Mouse (Mus musculus): ENCODE results near the gene Uspl1. TPM values are rescaled to one million over a fixed set of nuclear protein-coding genes. Genes with fewer than 3 reads are reported as not detected.
A peak's percentile ranks its signal among the peaks of the same experiment; 100 is the strongest.

Gene Uspl1
- total RNA-seq, 2 experiments from 2014 or later, result 22.0 to 23.9 TPM

DNA sequence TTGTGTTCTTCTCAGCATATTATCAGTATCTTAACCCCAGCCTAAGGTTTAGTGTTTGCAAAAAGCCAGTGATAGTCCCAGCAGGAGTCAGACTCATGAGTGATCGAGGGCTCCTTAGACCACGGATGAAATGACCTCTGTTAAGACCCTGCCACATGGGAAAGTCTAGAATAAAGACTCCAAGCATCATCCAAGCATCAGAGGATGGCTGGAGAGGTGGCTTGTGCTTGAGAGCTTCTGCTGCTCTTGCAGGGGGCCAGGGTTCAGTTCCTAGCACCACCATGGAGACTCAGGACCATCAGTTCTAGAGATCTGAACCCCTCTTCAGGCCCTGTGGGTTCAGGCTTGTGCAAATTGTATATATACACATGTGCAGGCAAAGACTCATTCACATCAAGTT is 16.1 kb upstream of the Uspl1 start:
- DNase-seq, result no peak

DNA sequence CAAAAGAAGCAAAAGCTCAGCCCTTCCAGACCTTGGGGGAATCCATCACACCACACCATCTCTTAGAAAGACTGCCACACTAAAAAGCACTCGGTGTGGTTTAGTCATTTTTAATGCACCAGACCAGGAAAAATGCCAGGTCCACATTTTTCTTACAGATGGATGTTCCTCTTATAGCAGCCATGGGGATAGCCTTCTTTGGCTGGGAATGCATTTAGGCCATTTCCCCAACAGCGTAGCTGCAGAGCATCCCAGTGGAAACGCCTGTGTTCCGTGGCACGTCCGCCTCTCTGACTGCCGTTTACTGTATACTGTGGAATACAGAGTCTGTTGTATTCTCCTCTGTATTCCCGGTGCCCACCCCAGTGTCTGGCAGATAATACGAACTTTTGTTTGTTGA is 15.3 kb upstream of the Uspl1 start:
- no peak for DNase-seq

DNA sequence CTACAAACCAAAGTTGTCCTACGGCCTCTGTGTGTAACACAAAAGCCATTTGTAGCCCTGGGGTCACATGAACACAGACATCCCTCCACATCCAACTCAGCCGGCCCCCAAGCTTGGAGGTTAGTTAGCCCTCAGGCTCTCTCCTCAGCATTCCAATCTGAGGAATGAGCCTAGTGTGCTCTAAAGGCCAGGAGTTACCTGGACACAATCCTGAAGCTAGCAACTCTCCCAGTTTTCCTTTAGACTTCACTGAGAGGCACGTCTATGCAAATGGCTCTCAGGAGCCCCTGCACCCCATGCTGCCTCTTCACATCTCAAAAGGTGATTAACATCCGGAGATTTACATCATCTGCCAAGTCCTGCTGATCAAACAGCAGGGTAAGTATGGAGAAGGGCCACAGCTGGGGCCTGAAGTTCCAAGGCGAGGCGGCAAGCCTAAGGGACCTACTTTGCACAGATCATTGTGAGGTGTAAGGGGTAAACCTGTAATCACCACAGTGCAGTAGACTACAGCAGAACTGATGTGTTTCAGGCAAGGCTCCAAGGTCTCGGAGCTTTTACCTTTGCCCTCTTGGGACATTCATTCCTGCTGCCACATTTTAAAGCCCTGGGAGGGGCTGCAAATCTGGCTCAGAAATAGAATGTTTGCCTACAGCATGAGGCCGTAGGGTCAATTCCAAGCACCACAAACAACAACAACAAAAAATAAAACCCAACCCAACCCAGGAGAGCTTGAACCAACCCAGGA is 13.1 kb upstream of the Uspl1 start:
- DNase-seq, result no peak

DNA sequence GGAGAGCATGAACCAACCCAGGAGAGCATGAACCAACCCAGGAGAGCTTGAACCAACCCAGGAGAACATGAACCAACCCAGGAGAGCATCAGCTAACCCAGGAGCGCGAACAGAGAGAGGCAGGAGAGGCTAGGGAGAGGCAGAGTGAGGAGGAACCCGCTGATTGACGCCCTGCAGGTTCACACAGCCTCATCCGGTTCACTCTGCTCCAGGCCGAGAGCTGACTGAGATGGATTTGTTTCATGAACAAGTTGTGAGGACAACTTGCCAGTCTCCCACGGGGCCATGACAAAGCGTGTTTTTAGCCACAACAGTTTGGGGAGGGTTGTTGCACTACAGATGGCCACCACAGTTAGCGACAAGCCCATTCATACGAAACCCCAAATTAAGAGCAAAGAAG is 11.9 kb upstream of the Uspl1 start:
- DNase-seq, result no peak

DNA sequence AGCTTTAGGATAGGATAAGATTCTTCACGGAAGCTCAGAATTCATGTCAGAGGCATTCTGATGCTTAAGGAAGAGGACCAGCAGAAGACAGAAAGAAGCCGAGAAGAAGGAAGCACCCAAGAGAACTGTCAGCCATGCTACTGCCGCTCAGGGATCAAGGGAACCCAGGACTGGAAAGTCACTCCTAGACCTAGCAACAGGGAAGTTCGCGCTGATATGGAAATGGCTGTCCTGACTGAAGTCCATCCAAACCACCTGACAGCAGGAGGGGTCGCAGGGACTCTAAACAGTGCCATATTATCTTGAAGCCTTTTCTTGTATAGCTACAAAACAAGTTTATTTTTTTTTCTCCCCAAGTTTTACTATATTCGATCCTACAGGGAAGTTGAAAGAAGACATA is 9.6 kb upstream of the Uspl1 start:
- no peak for DNase-seq

DNA sequence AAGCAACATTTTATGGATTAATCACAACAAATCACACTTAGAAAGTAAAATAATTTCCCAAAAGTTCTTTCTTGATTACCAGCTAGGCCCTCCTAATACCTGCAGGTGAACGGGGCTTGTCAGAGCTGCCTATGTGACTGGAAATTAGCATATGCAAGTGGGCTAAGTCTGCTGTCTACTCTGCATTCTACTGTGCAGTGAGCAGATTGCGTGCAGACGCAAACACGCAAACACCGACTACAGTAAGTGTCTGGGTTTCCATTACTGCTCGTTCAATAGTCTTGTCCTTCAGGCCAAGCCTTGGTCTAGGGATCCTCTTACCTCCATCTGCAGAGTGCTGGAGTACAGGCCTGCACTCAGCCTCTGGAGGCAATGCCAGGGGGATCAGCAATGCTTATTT is 8.4 kb upstream of the Uspl1 start:
- no peak for DNase-seq

DNA sequence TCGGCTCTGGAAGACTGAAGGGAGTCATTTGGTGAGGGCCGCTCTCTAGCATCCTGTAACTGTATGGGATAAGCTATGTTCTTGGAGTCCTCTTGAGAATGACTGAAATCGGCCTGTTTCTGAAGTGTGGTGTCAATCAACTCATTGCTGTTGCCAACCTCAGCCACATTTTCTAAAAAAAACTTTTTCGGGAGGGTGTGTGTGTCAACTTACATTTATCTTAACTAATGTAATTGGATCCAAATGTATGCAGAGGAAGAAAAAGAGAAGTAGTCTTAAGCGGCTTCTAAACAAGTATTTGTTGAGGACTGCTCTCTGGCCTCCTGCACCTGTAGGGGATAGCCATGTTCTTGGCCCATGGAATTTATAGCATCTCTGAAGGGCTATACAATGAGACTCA is 6.1 kb upstream of the Uspl1 start:
- no peak for DNase-seq

DNA sequence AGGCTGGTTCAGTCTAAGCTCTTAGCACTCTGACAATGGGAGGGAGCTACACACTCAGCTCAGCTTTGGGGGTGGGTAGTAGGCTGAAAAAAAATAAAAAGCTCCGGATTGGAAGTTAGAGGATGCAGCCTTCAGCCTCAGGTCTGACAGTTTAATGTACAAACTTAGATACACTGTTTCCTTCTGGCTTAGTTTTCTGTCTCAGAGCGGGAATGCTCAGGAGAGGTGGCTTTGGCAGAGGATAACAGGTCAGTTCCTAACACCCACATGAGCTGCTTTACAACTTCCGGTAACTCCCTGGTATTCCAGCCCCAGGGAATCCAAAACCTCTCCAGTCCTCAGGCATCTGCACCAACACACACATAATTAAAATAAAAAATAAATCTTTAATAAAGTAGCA is 4.3 kb upstream of the Uspl1 start:
- DNase-seq, result no peak

DNA sequence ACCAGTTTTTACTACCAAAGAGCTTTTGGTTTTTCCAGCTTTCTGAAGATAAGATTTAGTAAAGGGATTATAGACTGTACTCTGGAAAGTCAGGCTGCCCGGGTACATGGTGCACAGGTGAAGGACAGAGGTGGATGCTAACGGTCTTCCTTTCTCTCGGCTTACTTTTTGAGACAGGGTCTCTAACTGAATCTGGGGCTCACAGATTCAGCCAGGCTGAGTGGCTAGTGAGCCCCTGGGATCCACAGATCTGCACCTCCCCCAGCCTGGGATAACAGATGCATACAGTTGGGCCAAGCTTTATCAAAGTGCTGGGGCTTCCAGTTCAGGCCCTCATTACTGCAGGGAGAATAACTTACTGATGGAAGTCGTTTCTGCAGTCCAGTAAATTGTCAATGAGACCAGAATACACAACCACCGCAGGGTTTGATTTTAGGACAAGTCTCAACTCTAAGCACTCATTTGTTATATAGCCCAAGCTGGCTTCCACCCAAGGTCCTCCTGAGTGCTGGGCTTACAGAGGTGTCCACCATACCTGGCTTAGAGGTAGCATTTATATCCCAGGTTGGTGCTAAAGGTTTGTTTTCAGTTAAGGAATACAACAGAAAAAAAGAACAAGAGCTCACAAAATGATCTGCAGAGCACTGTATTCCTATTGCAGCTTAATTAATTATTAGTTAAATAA is 1.8 kb upstream of the Uspl1 start:
- no peak for DNase-seq

DNA sequence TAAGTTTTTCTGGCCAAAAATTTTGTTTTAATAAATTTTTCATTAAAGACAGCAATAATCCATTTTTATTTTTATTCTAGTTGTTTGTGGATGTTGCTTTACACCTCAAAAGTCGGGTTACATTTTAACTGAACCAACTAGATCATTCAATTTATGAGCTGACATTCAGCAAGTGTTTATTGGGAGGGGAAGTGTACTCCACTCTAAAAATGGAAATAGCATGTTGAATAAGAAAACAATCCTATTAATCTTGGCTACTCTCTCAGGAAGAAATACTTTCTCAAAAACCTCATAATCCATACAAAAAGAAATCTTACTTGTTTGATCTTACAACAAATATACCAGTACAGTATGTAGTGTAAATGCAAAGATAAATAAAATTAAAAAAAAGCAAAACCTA is 1.0 kb upstream of the Uspl1 start:
- DNase-seq, result no peak

DNA sequence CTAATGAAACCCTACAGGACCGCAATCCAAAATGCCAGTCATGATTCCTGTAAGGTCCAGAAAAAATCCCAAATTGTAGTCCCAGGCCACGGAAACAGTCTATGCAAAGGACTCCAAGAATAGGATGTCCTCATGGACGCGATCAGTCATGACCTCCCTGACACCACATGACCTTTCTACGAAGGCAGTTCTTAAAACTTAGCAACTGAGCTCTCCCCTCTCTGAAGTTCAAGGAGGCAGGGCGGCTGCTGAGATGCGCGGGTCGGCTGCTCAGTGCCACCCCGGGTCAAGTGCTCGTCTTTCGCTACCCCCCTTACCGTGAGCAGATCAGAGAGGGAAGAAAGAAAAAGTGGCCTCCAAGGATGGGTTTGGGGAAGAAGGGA is 438 bp upstream of the Uspl1 start:
- no peak for DNase-seq

DNA sequence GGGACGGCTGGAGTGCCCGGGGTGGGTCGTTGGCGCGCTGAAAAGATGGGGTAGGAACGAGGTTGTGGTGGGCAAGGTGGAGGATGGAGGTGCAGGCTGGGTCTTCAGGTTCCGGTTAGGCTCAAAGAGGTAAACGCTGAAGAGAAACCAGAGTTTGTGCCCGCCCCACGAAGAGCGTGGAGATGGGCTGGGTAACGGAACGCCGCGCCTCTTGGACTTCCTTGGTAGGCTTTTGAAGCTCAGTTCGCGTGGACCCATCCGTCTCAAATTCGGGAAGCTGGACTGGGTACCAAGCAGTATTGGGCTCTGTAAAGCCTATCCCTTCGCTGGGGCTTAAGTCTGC is 665 bp downstream of the Uspl1 start:
- DNase-seq, result peak in 1 of 2 experiments; percentile 66

DNA sequence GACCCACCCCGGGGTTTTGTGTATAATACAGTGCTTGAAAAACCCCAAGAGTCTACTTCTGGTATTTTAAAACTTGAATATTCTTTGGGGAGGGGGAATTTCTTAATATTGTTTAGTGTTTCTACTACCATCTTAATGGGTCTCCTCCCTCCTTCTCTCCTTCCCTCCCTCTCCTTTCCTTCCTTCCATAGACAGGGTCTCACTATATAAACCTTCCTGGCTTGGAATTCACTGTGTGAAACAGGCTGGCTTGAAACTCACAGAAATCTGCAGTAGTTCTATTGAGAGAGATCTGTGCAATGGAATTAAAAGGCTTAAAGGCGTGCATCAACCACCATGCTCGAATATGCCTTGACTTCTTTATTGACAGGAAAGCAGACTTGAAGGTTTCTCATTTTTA is 1.7 kb downstream of the Uspl1 start:
- DNase-seq, result no peak

DNA sequence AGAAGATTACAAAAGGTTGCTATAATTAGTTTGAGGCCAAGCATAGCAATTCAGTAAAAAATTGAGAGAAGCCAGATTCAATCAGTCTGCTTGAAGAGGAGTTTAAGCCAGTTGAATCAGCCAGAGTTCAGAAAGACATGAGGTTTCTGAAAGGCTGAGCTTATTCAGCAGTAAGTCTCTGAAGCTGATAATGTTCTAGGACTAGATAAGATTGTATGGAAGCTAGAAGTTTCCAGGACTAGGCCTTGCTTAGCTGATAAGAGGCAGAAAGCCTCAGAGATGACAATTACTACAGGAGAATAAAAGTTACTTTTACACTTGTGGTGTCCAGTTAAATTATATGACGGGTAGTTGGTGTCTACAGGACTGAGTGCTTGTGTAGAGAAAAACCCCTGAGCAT is 6.0 kb downstream of the Uspl1 start:
- DNase-seq, result no peak

DNA sequence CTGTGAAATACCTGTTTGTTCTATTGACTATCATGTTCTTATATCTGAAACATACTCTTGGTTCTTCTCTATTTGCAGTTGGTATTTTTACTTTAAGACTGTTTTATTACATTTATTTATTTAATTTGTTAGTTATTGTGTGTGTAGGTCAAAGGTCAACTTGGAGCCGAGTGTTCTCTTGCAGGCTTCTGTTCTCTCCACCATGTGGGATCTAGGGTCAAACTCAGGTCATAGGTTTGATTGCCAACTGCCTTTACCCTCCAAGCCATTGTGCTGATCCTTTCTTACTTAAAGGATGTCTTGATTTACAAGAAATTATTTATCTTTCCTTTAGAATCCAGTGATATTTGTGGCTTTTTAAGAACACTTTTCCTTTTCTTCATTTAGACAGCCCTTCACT is 12.5 kb downstream of the Uspl1 start:
- DNase-seq, result no peak

DNA sequence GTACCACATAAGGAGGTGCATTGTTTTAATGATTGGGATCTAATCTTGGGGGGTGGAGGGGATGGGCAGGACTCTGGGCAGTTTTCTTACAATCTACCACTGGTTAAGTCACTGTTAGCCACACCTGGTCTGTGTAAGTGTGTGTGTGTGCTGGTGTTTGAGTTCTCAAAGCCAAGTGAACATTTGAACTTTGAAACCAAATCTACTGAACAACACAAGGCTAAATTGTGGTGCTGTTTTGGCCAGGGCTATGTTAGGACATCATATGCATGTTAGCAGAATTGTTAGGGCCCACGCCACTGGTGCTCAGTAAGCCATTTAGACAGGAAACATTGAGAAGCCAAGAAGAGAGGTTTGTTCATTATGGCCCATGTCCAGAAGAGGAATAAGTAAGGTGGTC is 14.6 kb downstream of the Uspl1 start:
- DNase-seq, result no peak

DNA sequence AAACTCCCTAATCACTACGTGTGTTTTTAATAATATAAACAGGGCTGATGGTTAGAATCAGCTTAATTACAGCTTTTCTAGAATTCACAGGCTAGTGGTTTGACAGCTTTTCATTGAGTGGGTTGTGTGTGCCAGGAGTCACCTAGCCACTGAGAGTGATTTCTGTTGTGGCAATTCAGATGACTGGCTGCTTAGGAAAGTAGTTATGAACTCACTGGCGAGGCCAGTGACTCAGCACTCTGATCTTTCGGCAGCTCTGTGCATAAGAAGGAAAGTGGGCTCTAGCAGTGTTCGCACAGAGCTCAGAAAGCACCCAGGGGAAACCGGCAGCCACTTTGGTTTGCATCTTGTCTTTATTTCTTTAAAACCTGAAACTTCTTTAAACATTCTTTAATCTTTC is 18.8 kb downstream of the Uspl1 start:
- peak; percentile 28 to 42 for DNase-seq

DNA sequence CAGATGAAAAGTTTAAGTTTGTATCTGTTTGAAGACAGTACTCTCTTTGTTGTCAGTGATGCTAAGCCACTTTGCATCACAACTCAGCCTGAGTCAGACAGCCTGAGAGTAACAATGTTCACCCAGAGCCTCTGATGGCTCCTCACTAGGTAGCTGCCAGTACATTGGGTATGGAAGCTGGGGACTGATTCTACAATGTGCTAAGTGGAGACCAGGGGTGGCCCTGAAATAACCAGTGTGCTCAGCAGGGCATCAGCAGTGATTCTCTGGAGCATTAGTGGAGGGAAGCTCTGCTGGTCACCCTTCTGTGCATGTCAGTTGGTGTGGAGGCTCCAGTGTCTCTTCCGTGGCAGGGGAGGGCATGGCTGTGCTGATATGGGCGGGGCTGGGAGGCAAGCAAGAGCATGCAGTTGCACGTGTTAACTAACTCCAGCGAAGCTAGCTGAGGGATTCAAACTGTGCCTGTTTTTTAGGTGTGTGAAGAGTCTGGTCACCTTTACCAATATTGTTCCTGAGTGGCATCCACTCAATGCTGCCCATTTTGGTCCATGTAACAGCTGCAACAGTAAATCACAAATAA is 19.7 kb downstream of the Uspl1 start:
- no peak for DNase-seq

DNA sequence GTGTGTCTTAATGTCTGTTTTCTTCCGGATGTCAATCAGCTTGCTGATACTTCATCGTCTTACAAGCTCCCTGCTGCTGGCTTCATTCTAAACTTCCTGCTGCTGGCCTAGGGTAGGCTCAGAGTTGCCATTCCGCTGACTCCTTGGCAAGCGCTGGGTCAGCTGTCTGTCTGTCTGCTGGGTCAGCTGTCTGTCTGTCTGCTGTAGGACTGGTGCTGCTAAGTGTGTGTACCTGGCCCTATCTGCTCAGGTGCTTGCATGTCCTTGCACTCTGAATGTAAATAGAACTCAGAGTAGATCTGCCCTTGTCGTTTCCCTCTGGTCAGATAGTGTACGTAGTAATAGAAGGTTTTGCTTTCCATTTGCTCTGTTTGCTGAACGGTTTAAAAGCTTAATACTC is 20.7 kb downstream of the Uspl1 start:
- DNase-seq, result no peak

DNA sequence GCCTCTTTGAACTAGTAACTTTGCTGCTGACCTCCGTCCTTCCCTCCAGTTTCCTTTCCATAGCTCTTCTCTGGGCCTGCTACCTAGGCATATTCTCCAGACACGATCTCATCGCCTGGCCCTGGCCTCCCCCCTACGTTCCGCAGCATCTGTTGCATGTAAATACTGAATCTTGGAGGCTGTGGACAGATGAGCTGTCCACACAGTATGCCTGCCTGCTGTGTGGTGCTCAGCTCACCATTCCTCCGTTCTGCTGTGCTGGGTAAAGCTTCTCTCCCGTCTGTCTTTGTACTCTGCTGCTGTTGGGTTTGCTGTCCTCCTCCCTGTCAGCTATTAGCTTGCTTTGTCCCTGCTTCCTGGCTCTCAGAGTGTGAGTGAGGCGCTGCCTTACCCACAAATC is 21.1 kb downstream of the Uspl1 start:
- no peak for DNase-seq

DNA sequence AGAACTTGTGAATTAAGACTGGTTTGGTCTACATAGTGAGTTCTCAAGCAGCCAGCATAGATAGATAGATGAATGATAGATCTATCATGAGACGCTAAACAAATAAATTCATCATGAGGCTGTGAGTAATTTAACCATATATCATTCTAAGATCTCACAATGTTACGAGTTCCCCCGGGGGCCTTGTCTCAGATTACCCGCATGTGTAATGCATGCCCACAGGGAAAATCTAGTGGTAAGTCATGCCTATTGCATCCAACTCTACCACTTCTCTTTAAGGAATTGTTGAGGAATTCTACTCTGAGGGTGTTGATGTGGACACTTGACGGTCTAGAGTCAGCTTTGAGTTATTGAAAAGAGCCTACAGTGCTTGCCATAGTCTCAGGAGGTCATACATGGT is 22.1 kb downstream of the Uspl1 start:
- no peak for DNase-seq

DNA sequence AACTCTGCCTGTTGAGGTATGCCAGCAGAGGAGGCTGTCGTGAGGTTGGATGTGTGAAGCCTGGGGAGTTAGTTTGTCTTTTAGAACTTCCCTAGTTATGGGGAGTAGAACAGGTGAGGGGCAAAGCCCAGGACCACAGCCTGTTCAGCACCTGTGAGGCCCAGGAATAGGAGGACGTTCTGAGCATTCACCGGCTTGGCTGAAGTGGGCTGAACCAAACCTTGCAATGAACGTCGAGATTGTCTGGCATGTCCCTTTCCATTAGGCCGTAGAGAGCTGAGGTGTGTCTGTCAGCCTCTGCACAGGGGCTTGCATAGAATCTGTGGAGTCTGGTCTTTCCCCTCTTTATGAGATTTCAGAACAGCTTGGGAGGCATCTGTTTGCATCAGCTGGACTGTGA is 23.5 kb downstream of the Uspl1 start:
- no peak for DNase-seq

DNA sequence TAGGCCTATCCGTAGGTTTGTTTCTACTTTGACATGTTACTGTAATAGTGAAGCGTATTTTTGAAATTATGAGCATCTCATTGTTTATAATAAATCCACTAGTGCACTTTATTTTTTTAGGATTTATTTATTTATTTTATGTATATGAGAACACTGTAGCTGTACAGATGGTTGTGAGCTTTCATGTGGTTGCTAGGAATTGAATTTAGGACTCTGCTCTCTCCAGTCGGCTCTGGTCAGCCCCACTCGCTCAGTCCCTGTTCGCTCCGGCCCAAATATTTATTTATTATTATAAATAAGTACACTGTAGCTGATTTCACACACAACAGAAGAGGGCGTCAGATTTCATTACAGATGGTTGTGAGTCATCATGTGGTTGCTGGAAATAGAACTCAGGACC is 24.6 kb downstream of the Uspl1 start:
- no peak for DNase-seq

DNA sequence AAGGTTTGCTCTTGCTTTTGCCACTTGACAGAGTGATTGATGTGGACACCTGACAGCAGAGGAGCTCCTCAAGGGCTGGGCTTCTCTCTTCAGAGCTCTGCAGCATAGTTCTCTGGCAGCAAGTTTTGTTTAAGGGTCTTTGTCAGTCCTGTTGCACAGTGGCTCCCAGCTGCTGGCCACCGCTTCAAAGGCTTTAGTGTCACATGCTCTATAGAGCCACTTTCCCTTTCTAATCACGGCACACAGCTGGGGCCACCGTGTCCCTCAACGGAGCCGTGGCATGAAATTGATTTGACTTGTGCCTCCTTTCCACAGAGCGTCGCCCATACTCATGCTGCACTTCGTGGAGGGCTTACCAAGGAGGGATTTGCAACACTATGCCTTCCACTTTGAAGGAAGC is 25.2 kb downstream of the Uspl1 start:
- peak; percentile 18 to 38 for DNase-seq
